Mouse (Mus musculus): ENCODE results near the gene 2010111I01Rik. TPM values are rescaled to one million over a fixed set of nuclear protein-coding genes. Genes with fewer than 3 reads are reported as not detected.

Gene 2010111I01Rik
- polyA plus RNA-seq, 1 experiment = 84.5 TPM

DNA sequence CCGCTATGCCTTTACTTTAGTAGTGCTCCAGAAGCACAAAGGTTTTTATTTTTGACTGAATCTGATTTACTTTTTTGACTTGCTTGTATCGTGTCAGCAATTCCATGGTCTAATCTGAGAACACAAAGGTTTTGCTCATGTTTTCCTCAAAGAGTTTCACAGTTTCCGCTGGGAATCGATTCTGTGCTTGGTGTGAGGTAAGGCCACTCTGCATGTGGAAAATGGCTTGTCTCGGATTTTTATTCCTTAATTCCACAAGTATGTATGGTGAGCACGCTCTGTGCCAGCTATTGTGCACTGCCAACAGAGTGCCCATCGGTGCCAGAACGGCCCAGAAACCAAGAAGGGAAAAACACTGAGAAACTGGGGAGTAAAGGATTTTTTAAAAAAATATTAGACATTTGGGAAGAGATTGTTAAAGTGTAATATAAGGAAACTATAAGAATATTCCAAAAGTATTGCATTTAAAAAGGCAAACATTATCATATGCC lies 132.8 kb downstream of the 2010111I01Rik start:
- Histone ChIP-seq H3K27me3 (replicated peaks; ENCODE audit: control insufficient read depth, insufficient read depth, low read length) (no peaks in the 10 kb centered on the region), H3K4me3 (ENCODE audit: insufficient read depth, low read depth, low read length) (no peak overlapping the region), H3K4me1 (ENCODE audit: control insufficient read depth, insufficient read depth, low read length) (peaks cover 15% of the 10 kb centered on the region), H3K27ac (ENCODE audit: insufficient read depth, low read depth, low read length) (peak overlapping the region; percentile 93), H3K36me3 (ENCODE audit: control insufficient read depth, insufficient read depth, low read length) (no peaks in the 10 kb centered on the region)
- 78% methylated on average over 8 of the region's 8 CpGs for WGBS
- no peak for TF ChIP-seq POLR2A (IDR thresholded peaks at IDR 0.05; ENCODE audit: low read depth, low read length)
- no peak for TF ChIP-seq CTCF (conservative IDR thresholded peaks at IDR 0.05; ENCODE audit: insufficient read depth, insufficient read length, low read depth, low read length)
- no peak for DNase-seq

DNA sequence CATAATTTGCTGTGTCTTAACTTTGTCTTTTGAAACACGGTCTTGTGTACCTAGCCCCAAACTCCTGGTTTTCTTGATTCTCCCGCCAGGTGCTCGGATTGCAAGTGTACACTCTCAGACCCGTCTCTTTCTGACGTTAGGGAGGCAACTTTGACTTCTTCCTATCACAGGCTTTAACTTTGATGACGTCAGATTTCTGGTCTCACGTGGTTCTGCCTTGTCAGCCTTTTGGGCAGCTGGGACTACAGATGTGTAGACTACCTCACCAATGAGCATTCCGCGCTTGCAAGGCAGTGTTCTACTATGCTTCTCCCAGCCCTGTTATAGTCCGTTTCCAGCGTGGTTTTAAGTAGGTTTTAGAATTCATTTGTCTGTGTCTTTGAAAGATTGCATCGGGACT lies 137.1 kb downstream of the 2010111I01Rik start:
- WGBS = 83% methylated on average over 12 of the region's 12 CpGs
- no peak for TF ChIP-seq POLR2A (IDR thresholded peaks at IDR 0.05; ENCODE audit: low read depth, low read length)
- TF ChIP-seq CTCF (conservative IDR thresholded peaks at IDR 0.05; ENCODE audit: insufficient read depth, insufficient read length, low read depth, low read length) = no peak
- no peak overlapping the region for H3K4me3 ChIP-seq (ENCODE audit: insufficient read depth, low read depth, low read length)
- peaks cover 4% of the 10 kb centered on the region; the same call in 1 of the 2 replicates for H3K4me1 ChIP-seq (ENCODE audit: control insufficient read depth, insufficient read depth, low read length)
- no peaks in the 10 kb centered on the region for H3K36me3 ChIP-seq (ENCODE audit: control insufficient read depth, insufficient read depth, low read length)
- no peaks in the 10 kb centered on the region for H3K27me3 ChIP-seq (replicated peaks; ENCODE audit: control insufficient read depth, insufficient read depth, low read length)
- H3K27ac ChIP-seq (ENCODE audit: insufficient read depth, low read depth, low read length) = no peak overlapping the region
- no peak for DNase-seq

DNA sequence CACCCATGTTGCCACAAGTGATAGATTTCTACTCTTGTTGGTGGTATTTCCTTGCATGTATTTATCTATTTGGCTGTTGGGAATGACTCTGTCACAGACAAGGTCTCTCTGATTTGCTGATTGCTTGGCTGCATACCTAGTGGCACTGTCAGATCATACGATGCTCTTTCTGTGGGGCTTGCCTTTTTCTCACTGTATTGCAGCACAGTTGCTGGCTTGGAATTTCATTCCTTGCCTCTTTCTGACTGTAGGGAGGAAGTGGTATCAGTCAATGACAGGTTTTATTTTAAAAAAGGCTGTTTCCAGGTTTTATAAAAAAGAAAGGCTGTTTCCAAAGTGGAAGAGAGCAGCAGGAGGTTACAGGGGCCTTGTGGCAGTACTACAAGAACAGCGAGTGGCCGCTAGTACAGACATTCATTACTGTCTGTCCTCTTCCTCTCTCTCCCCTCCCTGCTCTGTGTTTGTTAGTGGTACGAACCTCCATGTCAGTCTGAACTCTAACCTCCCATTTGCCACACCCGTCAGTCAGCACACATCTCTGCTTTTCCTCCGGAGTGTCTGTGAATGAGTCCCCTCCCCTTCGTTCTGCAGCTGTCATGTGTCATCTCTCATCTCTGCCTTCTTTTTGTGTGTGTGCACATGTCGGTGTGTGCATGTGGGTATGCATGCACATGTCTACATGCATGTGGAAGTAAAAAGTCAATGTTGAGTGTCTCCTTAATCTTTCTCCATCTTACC lies 138.3 kb downstream of the 2010111I01Rik start:
- TF ChIP-seq POLR2A (IDR thresholded peaks at IDR 0.05; ENCODE audit: low read depth, low read length) (no peak), CTCF (conservative IDR thresholded peaks at IDR 0.05; ENCODE audit: insufficient read depth, insufficient read length, low read depth, low read length) (no peak)

DNA sequence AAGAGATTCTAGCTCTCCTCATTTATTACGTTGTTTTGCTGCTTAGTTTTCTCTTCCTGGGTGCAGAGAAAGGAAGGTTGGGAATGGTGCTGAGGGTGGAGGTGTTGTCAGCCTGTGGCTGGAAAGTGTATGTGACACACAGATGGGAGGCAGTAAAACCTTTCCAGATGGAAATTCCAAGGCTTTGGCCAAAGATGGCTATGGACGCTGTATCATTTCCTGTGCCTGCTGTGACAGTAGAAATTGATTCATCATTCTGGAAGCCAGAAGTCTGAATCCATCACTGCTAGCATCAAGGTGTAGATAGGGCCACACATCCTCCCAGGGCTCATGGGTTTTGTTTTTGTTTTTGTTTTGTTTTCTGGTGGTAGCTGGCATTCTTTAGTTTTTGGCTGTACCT lies 141.9 kb downstream of the 2010111I01Rik start:
- WGBS = 72% methylated on average over 2 of the region's 2 CpGs
- TF ChIP-seq CTCF (conservative IDR thresholded peaks at IDR 0.05; ENCODE audit: insufficient read depth, insufficient read length, low read depth, low read length) (no peak), POLR2A (IDR thresholded peaks at IDR 0.05; ENCODE audit: low read depth, low read length) (no peak)
- no peak overlapping the region for H3K4me3 ChIP-seq (ENCODE audit: insufficient read depth, low read depth, low read length)
- DNase-seq = peak; percentile 8
- 0 out of 2 replicates have a peak, but pooled peaks cover 2% of the 10 kb centered on the region for H3K4me1 ChIP-seq (ENCODE audit: control insufficient read depth, insufficient read depth, low read length)
- H3K36me3 ChIP-seq (ENCODE audit: control insufficient read depth, insufficient read depth, low read length) = no peaks in the 10 kb centered on the region
- no peak overlapping the region for H3K27ac ChIP-seq (ENCODE audit: insufficient read depth, low read depth, low read length)
- H3K27me3 ChIP-seq (replicated peaks; ENCODE audit: control insufficient read depth, insufficient read depth, low read length) = no peaks in the 10 kb centered on the region

More for the DNA sequence above, 138.3 kb downstream of the 2010111I01Rik start:
- H3K4me3 ChIP-seq (ENCODE audit: insufficient read depth, low read depth, low read length) = no peak overlapping the region
- peaks cover 4% of the 10 kb centered on the region; the same call in 1 of the 2 replicates for H3K4me1 ChIP-seq (ENCODE audit: control insufficient read depth, insufficient read depth, low read length)
- WGBS = 68% methylated on average over 8 of the region's 8 CpGs
- H3K36me3 ChIP-seq (ENCODE audit: control insufficient read depth, insufficient read depth, low read length) = no peaks in the 10 kb centered on the region
- peak; percentile 39 for DNase-seq
- no peaks in the 10 kb centered on the region for H3K27me3 ChIP-seq (replicated peaks; ENCODE audit: control insufficient read depth, insufficient read depth, low read length)
- H3K27ac ChIP-seq (ENCODE audit: insufficient read depth, low read depth, low read length) = no peak overlapping the region

DNA sequence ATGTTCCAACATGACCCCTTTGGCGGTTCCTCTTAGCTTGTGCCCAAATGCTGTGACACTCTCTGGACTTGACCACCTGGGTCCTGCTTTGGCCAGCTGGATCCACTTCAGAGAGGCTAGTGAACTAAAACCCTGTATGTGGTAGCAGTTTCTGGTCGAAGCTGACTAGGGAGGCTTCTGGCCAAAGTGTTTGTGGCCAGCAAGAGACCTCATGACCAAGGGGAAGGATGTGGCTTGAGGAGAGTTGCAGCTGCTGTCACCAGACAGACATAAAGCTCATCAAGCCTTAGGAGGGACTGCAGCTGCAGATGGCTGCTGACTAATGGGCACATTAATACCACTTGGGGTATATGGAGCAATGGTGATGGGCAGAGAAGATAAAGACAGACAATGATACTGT lies 143.9 kb downstream of the 2010111I01Rik start:
- Histone ChIP-seq H3K27ac (ENCODE audit: insufficient read depth, low read depth, low read length) (no peak overlapping the region), H3K4me3 (ENCODE audit: insufficient read depth, low read depth, low read length) (no peak overlapping the region), H3K27me3 (replicated peaks; ENCODE audit: control insufficient read depth, insufficient read depth, low read length) (no peaks in the 10 kb centered on the region), H3K36me3 (ENCODE audit: control insufficient read depth, insufficient read depth, low read length) (no peaks in the 10 kb centered on the region), H3K4me1 (ENCODE audit: control insufficient read depth, insufficient read depth, low read length) (peaks cover 10% of the 10 kb centered on the region)
- TF ChIP-seq CTCF (conservative IDR thresholded peaks at IDR 0.05; ENCODE audit: insufficient read depth, insufficient read length, low read depth, low read length) (no peak), POLR2A (IDR thresholded peaks at IDR 0.05; ENCODE audit: low read depth, low read length) (no peak)
- 60% methylated on average over 2 of the region's 2 CpGs for WGBS
- peak; percentile 42 for DNase-seq

DNA sequence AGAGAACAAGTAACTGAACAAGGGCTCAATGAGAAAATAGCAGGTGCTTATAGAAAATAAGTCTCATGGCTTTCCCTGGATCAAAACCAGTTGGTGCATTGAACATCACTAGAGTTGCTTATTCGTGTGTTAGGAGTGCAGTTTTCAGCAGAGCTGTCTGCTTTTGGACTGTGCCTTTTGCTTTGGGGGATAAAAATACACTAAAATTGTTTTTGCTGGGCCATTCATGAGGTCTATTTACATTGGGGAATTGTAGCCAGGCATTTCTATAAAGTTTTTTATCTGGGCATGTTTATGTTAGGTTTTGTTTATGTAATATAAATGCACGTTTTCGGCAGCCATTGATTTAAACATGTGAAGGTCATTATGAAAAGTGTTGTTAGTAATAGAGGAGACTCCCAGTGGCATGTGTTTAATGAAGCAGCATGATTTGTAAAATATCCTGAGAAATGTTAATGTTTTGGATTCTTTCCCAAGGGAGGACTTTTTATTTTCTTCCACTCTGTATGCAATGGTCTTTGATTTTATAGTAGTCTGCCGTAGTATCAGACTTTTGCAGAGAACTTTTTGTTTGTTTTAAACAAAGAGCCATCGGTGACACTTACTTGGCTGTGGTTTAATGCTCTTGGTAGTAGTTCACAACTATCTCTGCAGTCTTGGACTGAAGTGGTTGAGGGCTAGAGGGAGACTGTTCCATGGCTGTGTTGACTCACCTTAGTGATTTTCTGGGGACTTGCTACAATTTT lies 146.8 kb downstream of the 2010111I01Rik start:
- Histone ChIP-seq H3K36me3 (ENCODE audit: control insufficient read depth, insufficient read depth, low read length) (no peaks in the 10 kb centered on the region), H3K27me3 (replicated peaks; ENCODE audit: control insufficient read depth, insufficient read depth, low read length) (no peaks in the 10 kb centered on the region), H3K27ac (ENCODE audit: insufficient read depth, low read depth, low read length) (peak overlapping the region; percentile 92), H3K4me1 (ENCODE audit: control insufficient read depth, insufficient read depth, low read length) (peaks cover 10% of the 10 kb centered on the region), H3K4me3 (ENCODE audit: insufficient read depth, low read depth, low read length) (no peak overlapping the region)
- TF ChIP-seq POLR2A (IDR thresholded peaks at IDR 0.05; ENCODE audit: low read depth, low read length) (no peak), CTCF (conservative IDR thresholded peaks at IDR 0.05; ENCODE audit: insufficient read depth, insufficient read length, low read depth, low read length) (no peak)
- 49% methylated on average over 5 of the region's 5 CpGs for WGBS
- DNase-seq = no peak

Measured in kidney, adult 2 months (tissue).